Mouse (Mus musculus): ENCODE measurements around the gene Mid1. TPM values are rescaled to one million over a fixed set of nuclear protein-coding genes. Genes with fewer than 3 reads are reported as not detected.
A peak's percentile ranks its signal among the peaks of the same experiment; 100 is the strongest.
"Not testable (repeated sequence)": the region's sequence is repeated elsewhere in the genome, so short reads cannot be mapped to it uniquely, and the experiment has no call there.

Gene Mid1
- total and polyA plus RNA-seq, 3 experiments = 2.6 to 5.5 (median 3.7) TPM

DNA sequence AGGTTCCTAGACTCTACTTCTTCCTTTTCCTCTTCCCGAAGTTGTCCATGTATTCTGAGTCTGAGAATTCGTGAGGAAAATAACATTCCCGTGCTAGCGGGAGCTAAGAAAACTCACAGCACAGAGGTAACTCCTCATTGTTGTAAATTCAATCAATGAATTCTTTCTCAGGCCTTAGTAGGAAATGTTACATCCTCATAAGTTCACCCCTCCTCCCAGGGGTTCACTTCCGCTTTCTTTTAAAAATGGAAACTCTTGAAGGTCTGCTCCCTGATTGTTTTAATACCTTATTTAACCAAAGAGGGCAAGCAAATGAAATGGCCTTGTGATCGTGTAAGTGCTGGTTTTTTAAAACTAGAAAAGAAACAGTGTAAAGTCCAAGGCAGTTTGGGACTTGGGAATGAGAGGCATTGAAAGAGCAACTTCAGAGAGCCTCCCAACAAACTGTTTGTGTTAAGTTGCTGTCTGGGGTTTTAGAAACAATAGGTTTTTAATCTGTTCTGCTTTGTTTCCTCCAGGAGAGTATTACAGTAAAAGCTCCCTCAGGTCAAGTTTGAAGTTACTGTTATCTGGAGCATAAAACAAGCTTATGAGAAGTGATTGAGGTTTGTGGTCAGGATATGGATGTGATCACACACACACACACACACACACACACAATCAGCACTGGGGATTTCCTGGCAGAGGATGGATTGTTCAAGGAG lies 287.9 kb downstream of the Mid1 start:
- intact Hi-C loops (cut with DNase I); H3K4me1 ChIP-seq (ENCODE audit: control insufficient read depth, insufficient read depth, low read length); H3K79me2 ChIP-seq (replicated peaks; ENCODE audit: control insufficient read depth, insufficient read depth, low read length); H3K4me3 ChIP-seq; H3K27me3 ChIP-seq (ENCODE audit: control insufficient read depth, insufficient read depth, low read length); H3K36me3 ChIP-seq (ENCODE audit: control insufficient read depth, insufficient read depth, low read length); H3K9ac ChIP-seq (ENCODE audit: low read depth, low read length): not testable (repeated sequence)
- peak in 1 of 2 experiments; percentile 20 for DNase-seq
- H3K27ac ChIP-seq = peak overlapping the region; percentile 10
- WGBS = 50% methylated on average over 6 of the region's 6 CpGs

DNA sequence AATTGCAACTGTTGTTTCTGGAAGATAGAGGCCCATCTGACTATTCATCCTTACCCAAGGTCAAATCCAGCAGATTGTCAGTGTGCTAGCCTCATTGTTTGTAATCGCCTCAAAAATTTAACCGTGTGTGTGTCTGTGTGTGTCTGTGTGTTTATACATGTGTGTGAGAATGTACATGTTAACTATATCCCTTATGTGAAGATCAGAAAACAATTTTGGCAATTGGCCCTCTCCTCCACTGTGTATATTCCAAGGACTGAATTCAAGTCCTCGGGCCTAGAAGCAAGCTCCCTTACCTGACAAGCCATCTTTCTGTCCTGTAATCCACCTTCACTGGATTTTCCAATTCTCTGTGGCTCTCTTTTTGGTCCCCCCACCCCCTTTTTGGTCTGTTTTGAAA lies 288.8 kb downstream of the Mid1 start:
- H3K9ac ChIP-seq (ENCODE audit: low read depth, low read length); H3K79me2 ChIP-seq (replicated peaks; ENCODE audit: control insufficient read depth, insufficient read depth, low read length); intact Hi-C loops (cut with DNase I); H3K4me1 ChIP-seq (ENCODE audit: control insufficient read depth, insufficient read depth, low read length); H3K27me3 ChIP-seq (ENCODE audit: control insufficient read depth, insufficient read depth, low read length); H3K4me3 ChIP-seq; H3K36me3 ChIP-seq (ENCODE audit: control insufficient read depth, insufficient read depth, low read length); H3K27ac ChIP-seq: not testable (repeated sequence)
- DNase-seq = peak in 1 of 2 experiments; percentile 4
- WGBS = 55% methylated on average over 3 of the region's 3 CpGs

DNA sequence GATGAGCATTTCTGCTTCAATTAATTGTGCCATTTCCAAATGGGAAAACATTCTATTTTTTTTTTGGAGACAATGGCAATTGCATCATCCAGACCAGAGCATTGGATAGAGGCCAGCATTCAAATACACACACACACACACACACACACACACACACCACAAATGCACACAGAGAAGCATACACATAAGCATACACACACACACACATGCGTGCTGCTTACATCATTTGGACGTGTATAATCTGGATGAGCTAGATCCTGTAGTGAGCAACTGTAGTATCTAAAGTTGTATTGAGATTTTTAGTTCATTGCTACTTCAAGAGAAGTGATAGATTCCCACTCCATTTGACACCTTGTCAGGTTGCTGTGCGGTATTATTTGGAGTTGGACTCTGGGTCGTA lies 289.5 kb downstream of the Mid1 start:
- H3K27ac ChIP-seq = peak overlapping the region; percentile 0; the same call in 1 of the 2 replicates
- H3K4me3 ChIP-seq; intact Hi-C loops (cut with DNase I); H3K79me2 ChIP-seq (replicated peaks; ENCODE audit: control insufficient read depth, insufficient read depth, low read length); H3K36me3 ChIP-seq (ENCODE audit: control insufficient read depth, insufficient read depth, low read length); H3K9ac ChIP-seq (ENCODE audit: low read depth, low read length); H3K27me3 ChIP-seq (ENCODE audit: control insufficient read depth, insufficient read depth, low read length); H3K4me1 ChIP-seq (ENCODE audit: control insufficient read depth, insufficient read depth, low read length): not testable (repeated sequence)
- DNase-seq = peak; percentile 15 to 17
- 54% methylated on average over 4 of the region's 4 CpGs for WGBS

- H3K9ac ChIP-seq (ENCODE audit: low read depth, low read length); H3K27me3 ChIP-seq (ENCODE audit: control insufficient read depth, insufficient read depth, low read length); H3K36me3 ChIP-seq (ENCODE audit: control insufficient read depth, insufficient read depth, low read length); H3K79me2 ChIP-seq (replicated peaks; ENCODE audit: control insufficient read depth, insufficient read depth, low read length); H3K4me3 ChIP-seq; H3K4me1 ChIP-seq (ENCODE audit: control insufficient read depth, insufficient read depth, low read length): not testable (repeated sequence)
- DNase-seq = peak; percentile 22 to 23
- WGBS = 43% methylated on average over 6 of the region's 6 CpGs
- H3K27ac ChIP-seq = peak overlapping the region; percentile 0; the same call in 1 of the 2 replicates
- intact Hi-C loops (cut with DNase I) = loop anchor here (5.0 kb wide), 1 partner anchor 93 kb away; no protein-coding TSS in a partner anchor
Observed at GRCm38 (mm10) chrX:169974974-169975373, 290.0 kb downstream of the Mid1 start.

- not testable (repeated sequence) for H3K36me3 ChIP-seq (ENCODE audit: control insufficient read depth, insufficient read depth, low read length); H3K4me3 ChIP-seq; H3K9ac ChIP-seq (ENCODE audit: low read depth, low read length); H3K79me2 ChIP-seq (replicated peaks; ENCODE audit: control insufficient read depth, insufficient read depth, low read length); H3K27ac ChIP-seq; H3K4me1 ChIP-seq (ENCODE audit: control insufficient read depth, insufficient read depth, low read length); H3K27me3 ChIP-seq (ENCODE audit: control insufficient read depth, insufficient read depth, low read length)
- intact Hi-C loops (cut with DNase I) = loop anchor here (5.0 kb wide), 1 partner anchor 93 kb away; no protein-coding TSS in a partner anchor
- DNase-seq = peak; percentile 17 to 39
- WGBS = 38% methylated on average over 3 of the region's 3 CpGs
Observed at GRCm38 (mm10) chrX:169975681-169976131, 290.7 kb downstream of the Mid1 start.

DNA sequence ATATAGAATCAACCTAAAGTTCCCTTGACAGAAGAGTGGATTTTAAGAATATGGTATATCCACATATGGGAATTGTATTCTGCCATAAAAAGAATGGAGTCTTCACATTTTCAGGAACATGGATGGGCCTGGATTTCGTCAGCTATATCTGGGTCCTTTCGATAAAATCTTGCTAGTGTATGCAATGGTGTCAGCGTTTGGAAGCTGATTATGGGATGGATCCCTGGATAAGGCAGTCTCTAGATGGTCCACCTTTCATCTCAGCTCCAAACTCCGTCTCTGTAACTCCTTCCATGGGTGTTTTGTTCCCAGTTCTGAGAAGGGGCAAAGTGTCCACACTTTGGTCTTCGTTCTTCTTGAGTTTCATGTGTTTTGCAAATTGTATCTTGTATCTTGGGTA lies 291.3 kb downstream of the Mid1 start:
- H3K4me1 ChIP-seq (ENCODE audit: control insufficient read depth, insufficient read depth, low read length); H3K27me3 ChIP-seq (ENCODE audit: control insufficient read depth, insufficient read depth, low read length); H3K79me2 ChIP-seq (replicated peaks; ENCODE audit: control insufficient read depth, insufficient read depth, low read length); H3K4me3 ChIP-seq; H3K9ac ChIP-seq (ENCODE audit: low read depth, low read length); H3K36me3 ChIP-seq (ENCODE audit: control insufficient read depth, insufficient read depth, low read length); DNase-seq; H3K27ac ChIP-seq: not testable (repeated sequence)
- intact Hi-C loops (cut with DNase I) = loop anchor here (5.0 kb wide), 1 partner anchor 94 kb away; no protein-coding TSS in a partner anchor
- 57% methylated on average over 5 of the region's 5 CpGs for WGBS

GRCm38 (mm10) chrX:169977856-169978435 lies 292.9 kb downstream of the Mid1 start:
- H3K4me1 ChIP-seq (ENCODE audit: control insufficient read depth, insufficient read depth, low read length); H3K27me3 ChIP-seq (ENCODE audit: control insufficient read depth, insufficient read depth, low read length); H3K9ac ChIP-seq (ENCODE audit: low read depth, low read length); H3K36me3 ChIP-seq (ENCODE audit: control insufficient read depth, insufficient read depth, low read length); H3K4me3 ChIP-seq; DNase-seq; H3K79me2 ChIP-seq (replicated peaks; ENCODE audit: control insufficient read depth, insufficient read depth, low read length): not testable (repeated sequence)
- peak overlapping the region; percentile 52 for H3K27ac ChIP-seq
- intact Hi-C loops (cut with DNase I) = loop anchor here (2.0 to 5.0 kb wide), 3 partner anchors 96 to 179 kb away; no protein-coding TSS in a partner anchor
- WGBS = 78% methylated on average over 7 of the region's 7 CpGs

DNA sequence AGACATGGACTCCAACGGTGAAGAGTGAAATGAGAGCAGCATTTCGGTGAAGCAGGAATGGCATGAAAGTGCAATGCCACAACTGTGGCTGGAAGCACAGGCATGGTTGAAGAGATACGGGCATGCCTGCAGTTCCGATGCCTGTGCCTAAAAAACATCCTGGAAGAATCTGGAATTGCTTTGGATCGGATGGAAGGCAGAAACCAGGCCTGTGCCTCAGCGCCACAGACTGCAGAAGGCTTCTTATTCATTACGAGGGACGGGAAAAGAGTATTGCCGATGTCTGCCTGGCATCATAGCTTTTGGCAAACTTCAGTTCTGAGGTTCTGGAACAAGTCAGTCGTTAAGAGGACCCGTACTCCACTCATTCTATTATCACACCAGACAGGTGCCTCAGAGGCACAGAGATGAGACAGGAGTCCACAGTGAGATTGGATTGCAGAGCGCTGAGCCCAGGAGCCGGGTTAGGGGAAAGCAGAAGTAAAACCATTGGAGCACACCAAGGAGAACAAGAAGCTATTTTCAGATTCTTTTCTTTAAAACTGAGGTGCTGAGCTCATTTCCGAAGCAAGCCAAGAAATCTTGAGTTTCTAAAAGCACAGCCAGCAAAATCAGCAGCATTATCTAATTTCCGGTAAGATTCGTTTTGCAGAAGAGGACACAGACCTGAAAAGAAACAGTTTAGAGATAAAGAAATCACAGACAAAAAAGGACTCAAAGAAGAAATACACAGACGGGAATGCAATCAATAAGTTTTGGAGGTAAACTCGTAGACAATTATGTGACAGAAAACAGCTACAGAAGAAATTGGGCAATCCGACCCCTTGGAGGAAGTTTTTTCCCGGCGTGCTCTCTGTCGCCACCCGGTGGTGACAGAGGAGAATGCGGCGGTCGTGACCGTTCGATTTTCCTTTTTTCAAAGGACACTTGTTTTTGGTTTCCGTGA lies 293.7 kb downstream of the Mid1 start:
- H3K36me3 ChIP-seq (ENCODE audit: control insufficient read depth, insufficient read depth, low read length); H3K79me2 ChIP-seq (replicated peaks; ENCODE audit: control insufficient read depth, insufficient read depth, low read length); H3K27me3 ChIP-seq (ENCODE audit: control insufficient read depth, insufficient read depth, low read length); H3K4me1 ChIP-seq (ENCODE audit: control insufficient read depth, insufficient read depth, low read length): not testable (repeated sequence)
- WGBS = 44% methylated on average over 29 of the region's 29 CpGs
- Histone ChIP-seq H3K27ac (peak overlapping the region; percentile 52), H3K9ac (ENCODE audit: low read depth, low read length) (peak overlapping the region; percentile 8), H3K4me3 (peak overlapping the region; percentile 28)
- peak; percentile 83 to 91 for DNase-seq
- intact Hi-C loops (cut with DNase I) = loop anchor here (2.0 to 5.0 kb wide), 3 partner anchors 96 to 180 kb away; no protein-coding TSS in a partner anchor

All from heart, adult 2 months (tissue).